Mouse (Mus musculus) brain, adult 2 months (tissue): ENCODE measurements around the gene Bin2.
"Not testable (repeated sequence)": the region's sequence is repeated elsewhere in the genome, so short reads cannot be mapped to it uniquely, and the experiment has no call there.

ENCODE experiments used
- DNase-seq: peaks from one replicate; pipeline ENCODE4 v3.0.0; 2011; ENCODE audit warnings: low read depth, low spot score

The Bin2 gene

GRCm38 (mm10) chr15:100621671-100622070 lies 47.7 kb downstream of the Bin2 start:
- not testable (repeated sequence) for DNase-seq

GRCm38 (mm10) chr15:100619200-100619599 lies 50.2 kb downstream of the Bin2 start:
- DNase-seq: no peak

- no peak for DNase-seq
These were observed 53.1 kb downstream of the Bin2 start for GRCm38 (mm10) chr15:100616221-100616620.

- DNase-seq: peak; percentile 97
These were observed 53.5 kb downstream of the Bin2 start for GRCm38 (mm10) chr15:100615825-100616220.

GRCm38 (mm10) chr15:100614996-100615824 lies 54.1 kb downstream of the Bin2 start, which contains the start of gene Dazap2:
Gene Dazap2, plus strand, starts transcription at chr15:100615349.
- DNase-seq: peak; percentile 99

- peak; percentile 67 for DNase-seq
These were observed 54.9 kb downstream of the Bin2 start for GRCm38 (mm10) chr15:100614218-100614995.

GRCm38 (mm10) chr15:100613584-100613983 lies 55.8 kb downstream of the Bin2 start:
- peak; percentile 92 for DNase-seq

GRCm38 (mm10) chr15:100612432-100612831 lies 56.9 kb downstream of the Bin2 start:
- no peak for DNase-seq

GRCm38 (mm10) chr15:100611951-100612350 lies 57.4 kb downstream of the Bin2 start:
- DNase-seq: no peak

- DNase-seq: not testable (repeated sequence)
These were observed 62.7 kb downstream of the Bin2 start for GRCm38 (mm10) chr15:100606677-100607076.

GRCm38 (mm10) chr15:100601669-100602068 lies 67.7 kb downstream of the Bin2 start:
- DNase-seq: no peak

- DNase-seq: no peak
These were observed 68.6 kb downstream of the Bin2 start for GRCm38 (mm10) chr15:100600696-100601272.

- peak; percentile 94 for DNase-seq
These were observed 69.2 kb downstream of the Bin2 start for GRCm38 (mm10) chr15:100600047-100600695.

- peak; percentile 57 for DNase-seq
These were observed 69.9 kb downstream of the Bin2 start, which contains the start of gene Pou6f1 for GRCm38 (mm10) chr15:100599276-100600046. Gene Pou6f1, minus strand, starts transcription at chr15:100599984.

GRCm38 (mm10) chr15:100598883-100599275 lies 70.5 kb downstream of the Bin2 start:
- peak; percentile 73 for DNase-seq

- no peak for DNase-seq
These were observed 71.0 kb downstream of the Bin2 start for GRCm38 (mm10) chr15:100598287-100598882.

- no peak for DNase-seq
These were observed 76.5 kb downstream of the Bin2 start for GRCm38 (mm10) chr15:100592817-100593216.
